Mouse (Mus musculus) hindbrain, postnatal 0 days (tissue): Measurements from ENCODE around the gene Prickle1. TPM values are rescaled to one million over a fixed set of nuclear protein-coding genes. Genes with fewer than 3 reads are reported as not detected.

Experiments used
- ATAC-seq: fragments of 200-750 bp; cut with Nextera tagmentation; 2 replicates; pipeline ENCODE4 v1.8.0; 2017; ENCODE audit warnings: mild to moderate bottlenecking, moderate TSS enrichment, moderate library complexity
- DNase-seq: peaks from one replicate; pipeline ENCODE4 v3.0.0-alpha.2; 2015; ENCODE audit warnings: low spot score
- H3K27ac ChIP-seq: fragments of 300-500 bp; sonication (generic); 2 replicates; pipeline ENCODE4 v1.5.1; 2014; ENCODE audit warnings: mild to moderate bottlenecking
- H3K27me3 ChIP-seq: fragments of 300-500 bp; sonication (generic); 2 replicates; pipeline ENCODE4 v1.6.1; 2014; ENCODE audit warnings: low read length, mixed read lengths; ENCODE audit not compliant: insufficient read depth
- H3K36me3 ChIP-seq: fragments of 300-500 bp; sonication (generic); 2 replicates; pipeline ENCODE4 v1.6.1; 2014; ENCODE audit warnings: low read length, mixed read lengths; ENCODE audit not compliant: insufficient read depth
- H3K4me1 ChIP-seq: fragments of 300-500 bp; sonication (generic); 2 replicates; pipeline ENCODE4 v1.6.1; 2014; ENCODE audit warnings: antibody characterized with exemption, low read length, mixed read lengths; ENCODE audit not compliant: insufficient read depth
- H3K4me2 ChIP-seq: fragments of 300-500 bp; sonication (generic); 2 replicates; pipeline ENCODE4 v1.6.1; 2014; ENCODE audit warnings: low read depth, mild to moderate bottlenecking, low read length, moderate library complexity, mixed read lengths
- H3K4me3 ChIP-seq: fragments of 300-500 bp; sonication (generic); 2 replicates; pipeline ENCODE4 v1.5.1; 2014; ENCODE audit warnings: low read length
- H3K9ac ChIP-seq: fragments of 300-500 bp; sonication (generic); replicated peaks from 2 replicates; pipeline ENCODE4 v1.6.1; 2014; ENCODE audit warnings: mild to moderate bottlenecking, low read length, moderate library complexity, mixed read lengths
- H3K9me3 ChIP-seq: fragments of 300-500 bp; sonication (generic); 2 replicates; pipeline ENCODE4 v1.6.1; 2016; ENCODE audit warnings: low read length, mixed read lengths
- CTCF ChIP-seq: IDR thresholded peaks from 2 replicates; pipeline ENCODE4 v1.5.1; 2016; ENCODE audit warnings: antibody characterized with exemption, control low read depth, low read depth
- WGBS: fragments of 180-500 bp; shearing (Covaris S2); extraction: QIAGEN DNeasy Blood & Tissue Kit; methylation state at CpG from one replicate; pipeline ENCODE4 v1.1.7; 2014; 5-methylcytosine and 5-hydroxymethylcytosine counted together
- polyA plus RNA-seq: library from polyadenylated mRNA; unstranded; fragments of >200 nt; fragmentation: Nextera tagmentation; extraction: Ambion mirVana; gene quantifications from 2 replicates; pipeline ENCODE4 v1.2.1, GENCODE M21; 2015
- total RNA-seq: library from RNA; depleted of rRNA; stranded (reverse); fragments of >200 nt; gene quantifications from 2 replicates; pipeline ENCODE4 v1.2.3, GENCODE M21; 2014

Prickle1 gene
- total and polyA plus RNA-seq, 2 experiments from 2014 or later: 14.5 to 16.2 TPM

- H3K36me3 ChIP-seq: no peaks in the 10 kb centered on the region
- H3K4me1 ChIP-seq: peaks cover 11% of the 10 kb centered on the region; the same call in 1 of the 2 replicates
- ATAC-seq (no peak), DNase-seq (peak; percentile 42)
- peak overlapping the region; percentile 93 for H3K4me2 ChIP-seq
- 12% methylated on average over 17 of the region's 17 CpGs for WGBS
- peak overlapping the region; percentile 81 for H3K4me3 ChIP-seq
- no peaks in the 10 kb centered on the region for H3K9me3 ChIP-seq
- no peaks in the 10 kb centered on the region for H3K27me3 ChIP-seq
- peak overlapping the region; percentile 64 for H3K9ac ChIP-seq
- TF ChIP-seq CTCF: no peak
- H3K27ac ChIP-seq: peak overlapping the region; percentile 72; the same call in 1 of the 2 replicates
Observed at GRCm38 (mm10) chr15:93519836-93520826, 75.6 kb downstream of the Prickle1 start.

- TF ChIP-seq CTCF: peak; percentile 68
- under 1% methylated on average over 79 of the region's 85 CpGs for WGBS
Observed at GRCm38 (mm10) chr15:93518941-93519835, 76.5 kb downstream of the Prickle1 start.

GRCm38 (mm10) chr15:93518143-93518902 is 77.4 kb downstream of the Prickle1 start:
- H3K36me3 ChIP-seq: no peaks in the 10 kb centered on the region
- no peak; the same call in 1 of the 2 replicates for ATAC-seq
- H3K4me3 ChIP-seq: peak overlapping the region; percentile 81
- H3K4me2 ChIP-seq: peak overlapping the region; percentile 93
- no peaks in the 10 kb centered on the region for H3K9me3 ChIP-seq
- peak overlapping the region; percentile 64 for H3K9ac ChIP-seq
- peaks cover 11% of the 10 kb centered on the region for H3K4me1 ChIP-seq
- peak overlapping the region; percentile 72 for H3K27ac ChIP-seq
- no peak for TF ChIP-seq CTCF
- DNase-seq: peak; percentile 22
- H3K27me3 ChIP-seq: no peaks in the 10 kb centered on the region
- WGBS: 3% methylated on average over 23 of the region's 23 CpGs

More at GRCm38 (mm10) chr15:93518941-93519835, 76.5 kb downstream of the Prickle1 start:
- Histone ChIP-seq H3K4me3 (peak overlapping the region; percentile 81), H3K9ac (peak overlapping the region; percentile 64), H3K36me3 (no peaks in the 10 kb centered on the region), H3K4me1 (peaks cover 11% of the 10 kb centered on the region; the same call in 1 of the 2 replicates), H3K9me3 (no peaks in the 10 kb centered on the region), H3K27ac (peak overlapping the region; percentile 72), H3K4me2 (peak overlapping the region; percentile 93), H3K27me3 (no peaks in the 10 kb centered on the region)
- DNase-seq (peak; percentile 76), ATAC-seq (peak; percentile 91)

GRCm38 (mm10) chr15:93517022-93517565 is 78.6 kb downstream of the Prickle1 start:
- 62% methylated on average over 11 of the region's 11 CpGs for WGBS
- Histone ChIP-seq H3K36me3 (no peaks in the 10 kb centered on the region), H3K27me3 (no peaks in the 10 kb centered on the region), H3K4me3 (no peak overlapping the region), H3K27ac (no peak overlapping the region), H3K9me3 (no peaks in the 10 kb centered on the region), H3K4me2 (peak overlapping the region; percentile 30; the same call in 1 of the 2 replicates), H3K4me1 (peaks cover 11% of the 10 kb centered on the region), H3K9ac (no peak overlapping the region)
- no peak for DNase-seq
- no peak for ATAC-seq
- TF ChIP-seq CTCF: no peak

GRCm38 (mm10) chr15:93515316-93515715 is 80.4 kb downstream of the Prickle1 start:
- no peaks in the 10 kb centered on the region for H3K27me3 ChIP-seq
- no peak overlapping the region for H3K4me2 ChIP-seq
- H3K4me3 ChIP-seq: no peak overlapping the region
- TF ChIP-seq CTCF: no peak
- no peak for DNase-seq
- ATAC-seq: no peak
- H3K36me3 ChIP-seq: no peaks in the 10 kb centered on the region
- no peak overlapping the region for H3K9ac ChIP-seq
- no peak overlapping the region for H3K27ac ChIP-seq
- 66% methylated on average over 9 of the region's 9 CpGs for WGBS
- no peaks in the 10 kb centered on the region for H3K9me3 ChIP-seq
- H3K4me1 ChIP-seq: peaks cover 11% of the 10 kb centered on the region
